Comparison of ENCODE assay signal across 21 mouse cellular contexts in the genomic region with DNA sequence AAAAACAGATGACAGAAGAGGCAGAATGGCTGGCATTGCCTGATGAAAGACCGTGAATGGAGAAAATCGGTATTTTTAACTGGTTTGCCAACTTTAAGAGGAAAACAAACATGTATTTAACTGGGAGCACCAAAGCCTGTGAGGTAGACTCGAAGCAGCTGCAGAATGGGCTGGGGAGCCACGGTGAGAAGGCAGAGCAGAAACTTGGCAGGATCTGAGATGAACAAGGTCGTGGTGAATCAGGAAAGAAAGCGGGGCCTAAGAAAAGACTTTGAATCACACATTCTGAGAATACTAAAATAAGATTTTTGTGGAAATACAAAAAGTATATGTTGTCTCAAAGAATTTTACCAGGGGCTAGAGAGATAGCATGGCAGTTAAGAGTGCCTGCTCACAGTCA.
DNase-seq lines count a peak whose midpoint lies in the region; ATAC-seq and TF ChIP-seq lines count a peak whose summit lies in the region.
"Had no signal": no experiment of that assay in that cellular context is flagged by ENCODE, and none has a peak within 500 bp of the region (broad histone marks: within the 10 kb centered on the region; RNA-seq: fewer than 3 reads in every experiment).

No protein-coding gene starts in this region.

- intact Hi-C loops in left cerebral cortex, adult 2 months (cut with DNase I): loop anchor here (5.0 kb wide), 1 partner anchor 1934 kb away; no protein-coding TSS in a partner anchor

- peak; percentile 17 for DNase-seq in adrenal gland, adult 2 months
- DNase-seq in adrenal gland, postnatal 4 days (ENCODE audit: low spot score in 2 of 2): no peak
- no peak for DNase-seq in frontal cortex, postnatal 10 days (ENCODE audit: low spot score in 2 of 2)
- peak; percentile 9 to 25 for DNase-seq in left cerebral cortex, adult 9 months (ENCODE audit: low spot score in 2 of 2)
- DNase-seq in left cerebral cortex, adult 2 months (ENCODE audit: extremely low spot score in 1 of 2, low spot score in 2 of 2): no peak
- DNase-seq in right cerebral cortex, postnatal 14 days: peak; percentile 5
- no peak for DNase-seq in right cerebral cortex, postnatal 25 days
- DNase-seq: B cell, adult 2 months; cerebellum, adult 11 months; cerebellum, adult 8-10 months; cerebellum, postnatal 25 days; gastrocnemius, postnatal 14 days; heart, adult 2 months; heart, postnatal 14 days had no signal

- H3K27ac ChIP-seq in left cerebral cortex, adult 2 months: no peak overlapping the region; the same call in 1 of the 2 replicates
- H3K27ac ChIP-seq: embryonic facial prominence, embryonic 12.5 days; forebrain, embryonic 15.5 days; heart, adult 2 months; heart, embryonic 15.5 days; hindbrain, embryonic 13.5 days; hindbrain, postnatal 0 days had no signal

- no peak for TF ChIP-seq CTCF in left cerebral cortex, adult 2 months (IDR thresholded peaks at IDR 0.05)

- no peak overlapping the region for H3K4me3 ChIP-seq in left cerebral cortex, adult 2 months
- H3K4me3 ChIP-seq: embryonic facial prominence, embryonic 12.5 days; forebrain, embryonic 15.5 days; heart, adult 2 months; heart, embryonic 15.5 days; hindbrain, embryonic 13.5 days had no signal

- ATAC-seq in frontal cortex, adult (ENCODE audit: low TSS enrichment): peak; percentile 98
- ATAC-seq: CD4-positive, CD25-positive, alpha-beta regulatory T cell, adult 4 months; forebrain, embryonic 15.5 days; hindbrain, postnatal 0 days had no signal

Comparison
In these comparisons a context has a peak if more than half of its experiments do, and no peak if none do; other contexts are left out.
1. DNase-seq: peak in adrenal gland, adult 2 months (single experiment), left cerebral cortex, adult 9 months (2 of 2) and right cerebral cortex, postnatal 14 days (single experiment); none in adrenal gland, postnatal 4 days (0 of 2), frontal cortex, postnatal 10 days (0 of 2), left cerebral cortex, adult 2 months (0 of 2) and right cerebral cortex, postnatal 25 days (single experiment).